Mouse (Mus musculus) midbrain, embryonic 11.5 days (tissue): ENCODE measurements around the gene Olfr1497. TPM values are rescaled to one million over a fixed set of nuclear protein-coding genes. Genes with fewer than 3 reads are reported as not detected.

ENCODE experiments used
- ATAC-seq: fragments of 200-750 bp; cut with Nextera tagmentation; 2 replicates; pipeline ENCODE4 v1.8.0; 2017; ENCODE audit warnings: moderate TSS enrichment, moderate library complexity; ENCODE audit not compliant: low FRiP score
- DNase-seq: peaks from one replicate; pipeline ENCODE4 v3.0.0; 2015; ENCODE audit warnings: low spot score; ENCODE audit errors: missing footprints
- H3K27ac ChIP-seq: fragments of 300-500 bp; sonication (generic); 2 replicates; pipeline ENCODE4 v1.5.1; 2014; ENCODE audit warnings: low read depth, low read length
- H3K27me3 ChIP-seq: fragments of 300-500 bp; sonication (generic); 2 replicates; pipeline ENCODE4 v1.6.1; 2014; ENCODE audit warnings: mild to moderate bottlenecking, low read length, moderate library complexity, mixed read lengths; ENCODE audit not compliant: control insufficient read depth, insufficient read depth
- H3K36me3 ChIP-seq: fragments of 300-500 bp; sonication (generic); 2 replicates; pipeline ENCODE4 v1.6.1; 2014; ENCODE audit warnings: mild to moderate bottlenecking, low read length, moderate library complexity, mixed read lengths; ENCODE audit not compliant: control insufficient read depth, insufficient read depth
- H3K4me1 ChIP-seq: fragments of 300-500 bp; sonication (generic); 2 replicates; pipeline ENCODE4 v1.6.1; 2014; ENCODE audit warnings: low read length; ENCODE audit not compliant: control insufficient read depth, insufficient read depth
- H3K4me2 ChIP-seq: fragments of 300-500 bp; sonication (generic); 2 replicates; pipeline ENCODE4 v1.6.1; 2014; ENCODE audit warnings: mild to moderate bottlenecking, moderate library complexity
- H3K4me3 ChIP-seq: fragments of 300-500 bp; sonication (generic); 2 replicates; pipeline ENCODE4 v1.5.1; 2014; ENCODE audit warnings: low read depth, low read length
- H3K9ac ChIP-seq: fragments of 300-500 bp; sonication (generic); 2 replicates; pipeline ENCODE4 v1.6.1; 2014; ENCODE audit warnings: low read length
- H3K9me3 ChIP-seq: fragments of 300-500 bp; sonication (generic); 2 replicates; pipeline ENCODE4 v1.6.1; 2016; ENCODE audit warnings: low read length; ENCODE audit not compliant: control insufficient read depth
- WGBS: fragments of 180-500 bp; shearing (Covaris S2); extraction: QIAGEN DNeasy Blood & Tissue Kit; methylation state at CpG from one replicate; pipeline ENCODE4 v1.1.7; 2014; 5-methylcytosine and 5-hydroxymethylcytosine counted together
- polyA plus RNA-seq: library from polyadenylated mRNA; unstranded; fragments of >200 nt; fragmentation: Nextera tagmentation; extraction: Ambion mirVana; gene quantifications from 2 replicates; pipeline ENCODE4 v1.2.1, GENCODE M21; 2014

Olfr1497 gene
- polyA plus RNA-seq, 1 experiment from 2014 or later, result not detected

- no peaks in the 10 kb centered on the region for H3K4me1 ChIP-seq
These were observed 29.3 kb downstream of the Olfr1497 start for GRCm38 (mm10) chr19:13768565-13769276.

GRCm38 (mm10) chr19:13764306-13764705 lies 33.7 kb downstream of the Olfr1497 start, which contains the start of gene Olfr1495:
Gene Olfr1495 (plus strand): TSS chr19:13764606.
- Histone ChIP-seq H3K9me3 (no peaks in the 10 kb centered on the region), H3K4me1 (no peaks in the 10 kb centered on the region), H3K27ac (no peak within 1 kb of the TSS), H3K27me3 (no peaks in the 10 kb centered on the region), H3K4me2 (no peak within 1 kb of the TSS), H3K4me3 (no peak within 1 kb of the TSS), H3K36me3 (no peaks in the 10 kb centered on the region), H3K9ac (no peak within 1 kb of the TSS)
- no peak for ATAC-seq
- 84% methylated on average over 3 of the region's 3 CpGs for WGBS
- no peak for DNase-seq

More at GRCm38 (mm10) chr19:13768565-13769276, 29.3 kb downstream of the Olfr1497 start:
- Histone ChIP-seq H3K27me3 (no peaks in the 10 kb centered on the region), H3K9ac (no peak overlapping the region), H3K9me3 (no peaks in the 10 kb centered on the region), H3K36me3 (no peaks in the 10 kb centered on the region), H3K4me3 (no peak overlapping the region), H3K27ac (no peak overlapping the region), H3K4me2 (no peak overlapping the region)
- WGBS, result 88% methylated on average over 9 of the region's 9 CpGs
- DNase-seq (no peak), ATAC-seq (no peak)

- no peaks in the 10 kb centered on the region for H3K9me3 ChIP-seq
- no peak overlapping the region for H3K4me2 ChIP-seq
- ATAC-seq, result no peak
- H3K27me3 ChIP-seq, result no peaks in the 10 kb centered on the region
- no peak overlapping the region for H3K4me3 ChIP-seq
- no peaks in the 10 kb centered on the region for H3K36me3 ChIP-seq
- no peak for DNase-seq
- no peaks in the 10 kb centered on the region for H3K4me1 ChIP-seq
- no peak overlapping the region for H3K9ac ChIP-seq
- 82% methylated on average over 1 of the region's 1 CpGs for whole genome bisulfite sequencing
- H3K27ac ChIP-seq, result no peak overlapping the region
These were observed 48.6 kb downstream of the Olfr1497 start for GRCm38 (mm10) chr19:13749366-13749765.

Other genes starting within 250 kb of the Olfr1497 start
- not detected in 2 replicates for gene Olfr1484, start 214.7 kb downstream of the Olfr1497 start, polyA plus RNA-seq
- not detected in 2 replicates for gene Olfr1487, start 180.8 kb downstream of the Olfr1497 start, polyA plus RNA-seq
- gene Olfr1489, start 166.6 kb downstream of the Olfr1497 start, polyA plus RNA-seq, result not detected in 2 replicates
- gene Olfr1490, start 147.1 kb downstream of the Olfr1497 start, polyA plus RNA-seq, result not detected in 2 replicates
- gene Olfr1491, start 100.9 kb downstream of the Olfr1497 start, polyA plus RNA-seq, result not detected in 2 replicates
- not detected in 2 replicates for gene Olfr1493-ps1, start 74.9 kb downstream of the Olfr1497 start, polyA plus RNA-seq
- gene Olfr1494, start 58.5 kb downstream of the Olfr1497 start, polyA plus RNA-seq, result not detected in 2 replicates
- not detected in 2 replicates for gene Olfr1495, start 33.6 kb downstream of the Olfr1497 start, polyA plus RNA-seq
- not detected in 2 replicates for gene Olfr1496, start 20.3 kb downstream of the Olfr1497 start, polyA plus RNA-seq
- gene Olfr1499, start 21.2 kb upstream of the Olfr1497 start, polyA plus RNA-seq, result not detected in 2 replicates
- not detected in 2 replicates for gene Olfr1500, start 32.3 kb upstream of the Olfr1497 start, polyA plus RNA-seq
- not detected in 2 replicates for gene Olfr1501, start 52.5 kb upstream of the Olfr1497 start, polyA plus RNA-seq
- not detected in 2 replicates for gene Olfr1502, start 63.6 kb upstream of the Olfr1497 start, polyA plus RNA-seq
- not detected in 2 replicates for gene Olfr1504, start 99.7 kb upstream of the Olfr1497 start, polyA plus RNA-seq
- gene Olfr1505, start 115.3 kb upstream of the Olfr1497 start, polyA plus RNA-seq, result not detected in 2 replicates